Mouse (Mus musculus): ENCODE data around the gene Ssh3.

GRCm38 (mm10) chr19:4211891-4212588, 56.9 kb downstream of the Ssh3 start:
- TF ChIP-seq CTCF (IDR thresholded peaks at IDR 0.05; ENCODE audit: extremely low read depth, insufficient read depth, low read length) (no peak), POLR2A (IDR thresholded peaks at IDR 0.05; ENCODE audit: extremely low read depth, insufficient read depth, low read length) (no peak)

All from cortical plate, adult 2 months (tissue).